Mouse (Mus musculus) cerebellum, adult 2 months (tissue): ENCODE measurements around the gene Ifitm10.

Experiments
- CTCF ChIP-seq: fragments of 200-500 bp; IDR thresholded peaks from 2 replicates; pipeline ENCODE4 v1.5.1; 2011; ENCODE audit warnings: low read depth, mild to moderate bottlenecking, control low read depth, low read length, moderate library complexity, borderline replicate concordance; ENCODE audit not compliant: insufficient read depth
- POLR2A ChIP-seq: fragments of 200-500 bp; IDR thresholded peaks from 2 replicates; pipeline ENCODE4 v1.6.1; 2011; ENCODE audit warnings: low read length, control low read depth, borderline replicate concordance; ENCODE audit not compliant: insufficient read depth

- TF ChIP-seq CTCF: no peak
- no peak for TF ChIP-seq POLR2A
These were observed 1.7 kb upstream of the Ifitm10 start for GRCm38 (mm10) chr7:142375261-142375724.
